Mouse (Mus musculus) CH12.LX (cell line): ENCODE measurements around the gene Smurf2.

ENCODE experiments used
- BHLHE40 ChIP-seq: IDR thresholded peaks from 2 replicates; pipeline ENCODE4 v1.6.1; 2011; ENCODE audit warnings: mild to moderate bottlenecking, low read depth, low read length, improper control_type of control experiment
- CTCF ChIP-seq, 2 experiments: IDR thresholded peaks in 1 of 2; conservative IDR thresholded peaks in 1 of 2; 2 replicates each; pipeline ENCODE4 v1.5.1; 2011 to 2012; ENCODE audit warnings: low read depth in 2 of 2, low read length in 2 of 2, improper control_type of control experiment in 1 of 2, inconsistent platforms in 1 of 2, mild to moderate bottlenecking in 1 of 2, moderate library complexity in 1 of 2
- EP300 ChIP-seq: IDR thresholded peaks from 2 replicates; pipeline ENCODE4 v1.6.1; 2011; ENCODE audit warnings: low read length, improper control_type of control experiment
- GABPA ChIP-seq: IDR thresholded peaks from 2 replicates; pipeline ENCODE4 v1.6.1; 2012; ENCODE audit warnings: low read depth, low read length, improper control_type of control experiment, inconsistent platforms; ENCODE audit not compliant: insufficient replicate concordance
- MAX ChIP-seq: IDR thresholded peaks from 2 replicates; pipeline ENCODE4 v1.6.1; 2011; ENCODE audit warnings: low read length, improper control_type of control experiment
- NELFE ChIP-seq: IDR thresholded peaks from 2 replicates; pipeline ENCODE4 v1.6.1; 2011; ENCODE audit warnings: low read depth, low read length, improper control_type of control experiment
- PAX5 ChIP-seq: IDR thresholded peaks from 2 replicates; pipeline ENCODE4 v1.6.1; 2012; ENCODE audit warnings: low read length, inconsistent platforms, mixed read lengths
- POLR2A ChIP-seq: IDR thresholded peaks from 2 replicates; pipeline ENCODE4 v1.6.1; 2011; ENCODE audit warnings: low read depth, mild to moderate bottlenecking, improper control_type of control experiment, low read length
- POLR2AphosphoS2 ChIP-seq: IDR thresholded peaks from 2 replicates; pipeline ENCODE4 v1.6.1; 2011; ENCODE audit warnings: low read depth, low read length, improper control_type of control experiment
- TCF12 ChIP-seq: IDR thresholded peaks from 2 replicates; pipeline ENCODE4 v1.6.1; 2014; ENCODE audit warnings: low read depth, mild to moderate bottlenecking, inconsistent platforms, low read length, improper control_type of control experiment
- UBTF ChIP-seq: IDR thresholded peaks from 2 replicates; pipeline ENCODE4 v1.6.1; 2012; ENCODE audit warnings: low read depth, mild to moderate bottlenecking, inconsistent platforms, low read length, improper control_type of control experiment, moderate library complexity
- USF1 ChIP-seq: IDR thresholded peaks from 2 replicates; pipeline ENCODE4 v1.6.1; 2014; ENCODE audit warnings: low read depth, mild to moderate bottlenecking, inconsistent platforms, low read length, improper control_type of control experiment
- ZC3H11A ChIP-seq: IDR thresholded peaks from 2 replicates; pipeline ENCODE4 v1.6.1; 2012; ENCODE audit warnings: low read depth, mild to moderate bottlenecking, inconsistent platforms, low read length, improper control_type of control experiment

DNA sequence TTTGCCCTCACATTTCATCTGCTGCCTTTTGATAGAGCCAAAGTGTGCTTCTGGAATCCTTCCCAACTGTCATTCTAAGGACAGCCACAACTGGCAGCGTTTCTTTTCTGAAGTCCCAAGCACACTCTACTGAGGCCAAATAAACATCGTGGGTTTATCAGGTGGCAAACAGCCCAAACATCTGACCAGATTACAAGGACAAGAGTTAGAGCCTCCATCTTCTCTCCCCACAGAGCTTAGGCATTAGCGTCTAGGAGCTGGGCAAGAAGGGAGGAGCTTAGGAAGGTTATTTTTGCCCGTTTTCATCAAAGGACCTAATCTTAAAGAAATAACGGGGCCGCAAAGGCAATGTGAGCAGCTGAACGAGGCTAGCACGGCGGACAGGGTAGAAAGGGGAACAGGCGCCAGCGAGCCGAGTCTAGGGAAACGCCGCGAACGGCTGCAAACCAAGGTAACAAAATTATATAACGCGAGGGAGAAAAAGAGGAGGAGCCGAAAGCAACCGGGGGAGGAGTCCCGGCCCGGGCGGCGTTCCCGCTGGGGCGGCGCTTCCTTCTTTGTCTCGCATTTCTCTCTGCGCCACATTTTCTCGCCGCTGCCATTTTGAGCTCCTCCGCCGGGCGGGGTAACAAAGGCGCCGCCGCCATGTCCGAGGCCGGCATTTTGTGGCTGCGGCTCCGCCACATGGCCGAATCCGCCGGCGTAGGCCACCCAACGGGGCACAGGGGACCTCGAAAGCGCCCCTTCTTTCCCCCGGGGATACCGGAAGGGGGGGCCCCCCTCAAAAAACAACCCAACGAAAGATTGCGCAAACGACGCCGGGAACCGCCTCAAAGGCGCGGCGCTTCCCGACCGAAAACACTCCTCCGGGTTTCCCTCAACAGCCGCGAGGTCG lies 133.1 kb downstream of the Smurf2 start:
- TF ChIP-seq UBTF (no peak), GABPA (no peak), BHLHE40 (no peak), PAX5 (no peak), POLR2AphosphoS2 (peak; percentile 66; the same call in 1 of the 2 replicates), CTCF (conservative IDR thresholded peaks at IDR 0.05 in 1 of 2, IDR thresholded peaks at IDR 0.05 in 1 of 2; ENCODE audit: low read depth in 2 of 2, low read length in 2 of 2) (no peak), TCF12 (peak; percentile 87), NELFE (no peak; the same call in 1 of the 2 replicates), POLR2A (peak; percentile 61), ZC3H11A (no peak), EP300 (no peak), MAX (no peak; the same call in 1 of the 2 replicates), USF1 (no peak)
